Mouse (Mus musculus) urinary bladder, postnatal 14 days (tissue): Measurements from ENCODE around the gene St7l.

Experiments used
- DNase-seq: peaks from one replicate; pipeline ENCODE4 v3.0.0; 2021; ENCODE audit warnings: low spot score

St7l gene

DNA sequence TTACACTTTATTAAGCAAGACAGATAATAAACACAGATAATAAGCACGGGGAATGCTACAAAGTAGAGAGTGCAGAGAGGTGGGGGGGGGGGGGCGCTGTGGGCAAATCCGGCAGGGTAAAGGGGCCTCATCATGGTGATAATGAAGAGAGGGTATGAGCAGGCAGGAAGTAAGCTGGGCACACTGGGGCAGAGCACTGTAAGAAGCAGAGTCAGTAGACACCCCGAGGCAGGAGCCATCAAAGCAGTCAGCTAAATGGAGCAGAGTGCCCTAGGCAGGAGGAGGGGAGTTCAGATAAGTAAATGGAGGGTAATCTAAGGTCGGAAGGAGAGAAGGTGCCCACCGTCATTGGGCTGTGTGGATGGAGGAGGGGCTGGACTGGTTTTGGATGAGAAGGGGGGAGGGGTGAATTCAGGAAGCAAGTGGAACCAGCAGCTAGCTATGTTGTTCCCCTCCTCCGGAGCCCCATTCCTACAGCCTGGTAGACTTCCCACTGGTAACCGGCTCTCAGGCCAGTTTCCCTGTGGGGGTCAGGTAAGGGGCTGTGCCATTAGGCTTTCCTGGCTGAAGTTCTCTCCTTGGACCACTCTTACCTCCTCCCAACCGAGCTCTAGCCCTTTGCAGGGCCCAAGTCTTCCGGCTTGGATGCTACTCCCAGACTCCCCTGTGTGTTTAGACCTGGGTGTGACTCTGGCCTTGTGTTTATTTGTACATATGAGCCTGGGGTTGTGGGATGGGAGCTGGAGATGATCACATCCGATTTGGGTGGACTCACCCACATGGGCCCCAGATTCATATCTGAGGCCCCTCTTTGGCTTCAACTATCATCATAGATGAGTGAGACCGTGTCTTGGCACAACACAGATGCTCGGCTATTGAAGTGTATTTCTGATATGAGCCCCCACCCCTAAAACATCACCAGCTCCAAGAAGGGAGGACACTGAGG lies 99.8 kb downstream of the St7l start:
- DNase-seq: no peak

DNA sequence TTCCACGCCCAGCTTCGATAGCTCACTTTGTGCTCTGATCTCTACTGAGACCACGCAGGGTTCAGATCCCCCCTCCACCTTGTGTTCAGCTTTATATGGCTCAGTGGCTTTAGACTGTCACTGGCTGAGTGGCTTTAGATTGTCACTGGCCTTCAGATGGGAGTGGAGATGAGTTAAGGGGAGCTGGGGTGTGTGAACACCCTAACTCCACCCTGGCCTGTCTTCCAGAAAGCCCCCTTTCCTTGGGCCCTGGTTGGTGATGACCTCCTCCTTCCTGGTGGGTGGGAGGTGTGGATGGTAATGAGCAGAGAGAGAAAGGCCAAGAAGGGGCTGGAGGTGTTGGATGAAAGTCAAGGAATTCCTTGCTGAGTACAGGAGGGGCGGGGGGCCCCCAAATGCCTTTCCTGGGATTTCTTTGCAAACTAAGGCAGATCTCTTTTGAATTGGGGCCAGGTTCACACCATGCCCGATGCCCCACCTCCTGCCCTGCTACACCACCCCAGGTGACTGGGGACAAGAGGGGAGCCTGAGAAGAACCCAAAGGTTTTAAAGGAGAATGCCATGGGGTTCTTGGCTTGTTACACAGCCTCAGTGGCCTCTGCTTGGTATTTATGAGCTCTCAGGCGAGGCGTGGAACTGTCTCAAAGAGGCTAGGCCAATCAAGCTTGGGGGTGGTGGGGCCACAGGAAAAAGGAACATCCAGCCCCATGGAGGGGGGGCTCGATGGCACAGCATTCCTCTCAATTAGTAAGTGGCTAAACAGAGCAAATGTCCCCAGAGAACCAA lies 101.5 kb downstream of the St7l start:
- no peak for DNase-seq

DNA sequence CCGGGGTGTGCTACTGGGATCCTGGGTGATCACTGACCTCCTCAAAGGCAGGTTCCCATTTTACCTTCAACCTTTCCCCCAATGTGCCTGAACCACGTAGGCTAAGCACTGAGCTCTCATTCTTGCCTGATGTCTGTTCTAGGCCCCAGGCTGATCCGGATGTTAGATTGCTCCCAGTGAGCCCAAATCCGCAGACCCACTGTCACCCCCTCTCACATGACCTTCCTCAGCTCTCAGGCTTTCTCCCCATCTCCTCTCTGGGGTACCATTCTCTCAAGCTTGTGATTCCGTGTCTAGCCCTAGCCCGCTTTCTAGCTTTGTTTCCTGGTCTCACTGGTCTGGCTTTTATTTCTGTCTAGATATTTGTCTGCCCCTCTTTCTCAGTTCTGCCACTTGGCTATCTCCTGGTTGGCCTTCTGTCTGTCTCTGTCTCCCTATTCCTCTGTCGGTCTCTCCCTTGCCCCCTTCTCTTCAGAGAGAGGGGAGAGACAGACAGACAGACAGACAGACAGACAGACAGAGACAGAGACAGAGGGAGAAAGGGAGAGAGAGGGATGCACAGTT lies 102.3 kb downstream of the St7l start:
- no peak for DNase-seq

DNA sequence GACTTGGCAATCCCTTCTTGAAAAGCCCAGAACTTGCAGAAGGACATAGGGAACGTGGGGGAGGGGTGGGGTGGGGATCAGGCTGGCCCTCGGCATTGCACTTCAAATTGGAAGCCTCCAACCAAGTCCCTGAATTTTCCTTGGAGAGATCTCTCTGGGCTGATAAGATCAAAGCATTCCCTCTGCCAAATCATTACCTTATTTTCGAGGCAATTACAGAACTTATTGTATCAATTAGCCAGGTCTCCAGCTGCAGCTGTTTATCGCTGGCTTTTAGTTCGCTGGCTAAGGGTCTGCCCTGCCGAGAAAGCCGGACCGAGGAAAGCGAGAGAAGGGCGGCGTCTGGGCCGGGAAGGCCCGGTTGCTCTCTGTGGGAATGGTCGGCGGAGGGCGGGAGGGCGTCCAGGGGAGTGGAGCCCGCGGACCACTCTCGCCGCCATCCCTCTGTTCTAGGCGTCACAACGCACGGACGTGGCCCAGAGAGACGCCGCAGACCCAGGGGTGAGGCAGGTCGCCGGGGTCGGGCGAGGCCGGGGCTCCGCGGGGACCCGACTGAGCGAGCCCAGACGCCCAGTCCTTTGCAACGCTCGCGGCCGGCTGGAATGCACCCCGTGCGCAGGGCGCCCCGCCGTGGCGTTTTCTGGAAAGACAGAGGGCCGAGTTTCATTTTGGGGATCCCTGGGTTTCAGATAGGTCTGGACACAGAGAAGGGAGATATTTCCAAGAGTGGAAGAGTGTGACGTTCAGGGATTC lies 103.9 kb downstream of the St7l start:
- DNase-seq: peak; percentile 92
